Mouse (Mus musculus): ENCODE measurements around the gene Gosr2.

GRCm38 (mm10) chr11:103645731-103646130 lies 52.0 kb downstream of the Gosr2 start:
- TF ChIP-seq CTCF (IDR thresholded peaks at IDR 0.05) (no peak), POLR2A (IDR thresholded peaks at IDR 0.05; ENCODE audit: insufficient read depth, low read depth, low read length) (no peak)
